Mouse (Mus musculus) heart, embryonic 13.5 days (tissue): ENCODE data around the gene Fam83f. TPM values are rescaled to one million over a fixed set of nuclear protein-coding genes. Genes with fewer than 3 reads are reported as not detected.
A peak's percentile ranks its signal among the peaks of the same experiment; 100 is the strongest.

Experiments
- ATAC-seq: fragments of 200-750 bp; cut with Nextera tagmentation; 2 replicates; pipeline ENCODE4 v1.8.0; 2017; ENCODE audit warnings: moderate TSS enrichment; ENCODE audit not compliant: insufficient number of reproducible peaks, low FRiP score, low TSS enrichment; ENCODE audit errors: extremely low read depth
- H3K27ac ChIP-seq: fragments of 300-500 bp; sonication (generic); replicated peaks from 2 replicates; pipeline ENCODE4 v1.5.1; 2015; ENCODE audit warnings: moderate library complexity, mild to moderate bottlenecking, inconsistent platforms
- H3K27me3 ChIP-seq: fragments of 300-500 bp; sonication (generic); replicated peaks from 2 replicates; pipeline ENCODE4 v1.6.1; 2015; ENCODE audit warnings: mild to moderate bottlenecking, inconsistent platforms
- H3K36me3 ChIP-seq: fragments of 300-500 bp; sonication (generic); 2 replicates; pipeline ENCODE4 v1.6.1; 2015; ENCODE audit warnings: mild to moderate bottlenecking, inconsistent platforms
- H3K4me1 ChIP-seq: fragments of 300-500 bp; sonication (generic); 2 replicates; pipeline ENCODE4 v1.6.1; 2015; ENCODE audit warnings: inconsistent platforms
- H3K4me2 ChIP-seq: fragments of 300-500 bp; sonication (generic); 2 replicates; pipeline ENCODE4 v1.6.1; 2015; ENCODE audit warnings: inconsistent platforms, mild to moderate bottlenecking, moderate library complexity
- H3K4me3 ChIP-seq: fragments of 300-500 bp; sonication (generic); 2 replicates; pipeline ENCODE4 v1.5.1; 2015; ENCODE audit warnings: moderate library complexity, mild to moderate bottlenecking, inconsistent platforms
- H3K9ac ChIP-seq: fragments of 300-500 bp; sonication (generic); 2 replicates; pipeline ENCODE4 v1.6.1; 2015; ENCODE audit warnings: inconsistent platforms, mild to moderate bottlenecking, moderate library complexity
- H3K9me3 ChIP-seq: fragments of 300-500 bp; sonication (generic); 2 replicates; pipeline ENCODE4 v1.6.1; 2016; ENCODE audit warnings: inconsistent platforms
- WGBS: fragments of 180-500 bp; shearing (Covaris S2); methylation state at CpG from one replicate; pipeline ENCODE4 v1.1.7; 2015; ENCODE audit warnings: mixed read lengths; 5-methylcytosine and 5-hydroxymethylcytosine counted together
- polyA plus RNA-seq: library from polyadenylated mRNA; unstranded; fragments of >200 nt; fragmentation: Nextera tagmentation; extraction: Ambion mirVana; gene quantifications from 2 replicates; pipeline ENCODE4 v1.2.1, GENCODE M21; 2015

Fam83f gene
- polyA plus RNA-seq, 1 experiment from 2014 or later: 0.13 TPM

DNA sequence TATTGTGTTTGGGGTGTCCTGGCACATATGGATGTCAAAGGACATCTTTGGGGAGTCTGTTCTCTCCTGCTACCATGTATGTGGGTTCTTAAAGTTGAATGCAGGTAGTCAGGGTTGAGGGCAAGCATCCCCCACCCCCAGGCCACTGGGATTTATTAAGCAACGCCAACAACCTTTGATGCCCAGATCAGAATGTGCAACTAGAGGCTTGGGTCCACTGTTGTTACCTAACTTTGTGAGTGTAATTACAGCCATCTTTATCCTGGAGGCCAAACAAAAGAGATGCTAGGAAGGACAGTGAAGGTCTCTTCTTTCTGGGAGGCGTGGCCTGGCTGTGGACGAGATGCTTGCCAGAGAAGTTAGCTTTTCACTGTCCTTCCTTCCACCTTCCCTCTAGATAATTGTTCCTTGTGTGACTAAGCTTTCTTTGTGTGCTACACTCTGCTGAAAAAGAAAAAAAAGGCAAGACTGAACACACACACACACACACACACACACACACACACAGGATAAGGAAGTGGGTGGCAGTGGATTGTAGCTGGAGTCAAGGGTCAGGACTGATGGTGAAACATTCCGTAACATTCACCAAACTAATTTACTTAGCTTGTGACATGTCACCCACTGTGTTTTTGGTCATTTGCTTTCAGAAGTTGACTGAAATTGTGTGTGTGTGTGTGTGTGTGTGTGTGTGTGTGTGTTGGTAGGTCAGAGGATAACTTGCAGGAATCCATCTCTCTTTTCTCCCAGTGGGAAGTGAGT lies 1.9 kb downstream of the Fam83f start:
- Histone ChIP-seq H3K4me1 (peaks cover 18% of the 10 kb centered on the region), H3K27ac (no peak overlapping the region), H3K4me3 (no peak overlapping the region), H3K36me3 (no peaks in the 10 kb centered on the region), H3K9me3 (no peaks in the 10 kb centered on the region), H3K9ac (no peak overlapping the region), H3K4me2 (no peak overlapping the region), H3K27me3 (peaks cover 68% of the 10 kb centered on the region)
- 75% methylated on average over 4 of the region's 4 CpGs for WGBS
- ATAC-seq: no peak

DNA sequence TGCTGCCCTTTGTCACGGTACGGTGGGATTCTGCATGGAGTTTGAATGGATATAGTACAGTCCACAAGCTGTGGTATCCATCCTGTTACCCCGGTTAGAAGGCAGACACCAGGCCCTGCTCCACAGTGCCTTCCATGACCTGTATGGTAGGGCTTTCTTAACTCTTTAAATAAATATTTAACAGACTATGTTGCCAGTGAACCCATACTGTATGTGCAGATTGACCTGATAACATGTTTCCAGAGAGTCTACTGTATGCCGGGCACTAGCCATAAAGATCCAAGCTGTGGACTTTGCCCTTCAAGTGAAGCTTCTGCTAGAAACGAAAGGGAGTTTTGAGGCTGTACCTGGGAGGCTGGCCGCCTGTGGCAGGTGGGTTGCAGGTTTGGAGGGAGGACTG lies 3.1 kb downstream of the Fam83f start:
- H3K4me3 ChIP-seq: no peak overlapping the region
- no peak for ATAC-seq
- peaks cover 61% of the 10 kb centered on the region for H3K27me3 ChIP-seq
- no peak overlapping the region for H3K4me2 ChIP-seq
- H3K27ac ChIP-seq: no peak overlapping the region
- WGBS: 75% methylated on average over 6 of the region's 6 CpGs
- peaks cover 30% of the 10 kb centered on the region for H3K4me1 ChIP-seq
- no peaks in the 10 kb centered on the region for H3K36me3 ChIP-seq
- H3K9ac ChIP-seq: no peak overlapping the region
- no peaks in the 10 kb centered on the region for H3K9me3 ChIP-seq

DNA sequence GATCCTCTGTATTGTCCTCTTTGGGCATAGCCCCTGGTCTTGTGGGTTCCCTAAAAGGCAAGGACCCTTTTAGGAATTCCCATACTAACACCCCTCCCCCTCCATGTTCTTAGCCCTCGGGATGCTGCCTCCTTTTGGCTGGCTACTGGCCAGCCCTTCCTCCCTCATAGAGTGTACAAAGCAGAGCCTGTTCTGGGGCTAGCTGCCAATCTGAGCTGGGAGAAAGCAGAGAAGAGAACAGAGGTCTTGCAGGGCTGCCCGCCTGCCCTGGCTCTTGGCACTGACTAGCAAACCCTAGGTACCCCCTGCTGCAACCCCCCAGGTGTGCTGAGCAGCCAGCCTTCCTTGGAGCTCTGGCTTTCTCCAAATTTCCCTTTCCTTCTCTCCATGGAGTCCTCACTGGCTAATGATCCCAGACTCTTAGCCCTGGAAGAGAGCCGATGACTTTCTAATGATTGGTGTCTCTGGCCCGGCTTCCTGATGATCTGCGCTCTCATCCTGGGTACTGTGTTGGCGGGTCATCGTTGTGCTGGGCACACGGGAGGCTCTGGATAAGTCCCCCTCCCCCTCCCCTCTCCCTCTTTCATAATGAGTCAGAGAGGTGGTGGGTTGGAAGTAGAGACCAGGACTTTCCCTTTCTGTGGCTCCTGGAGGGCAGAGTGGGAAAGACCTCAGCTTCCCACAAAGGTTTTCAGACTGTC lies 8.0 kb downstream of the Fam83f start:
- Histone ChIP-seq H3K27ac (peak overlapping the region; percentile 65), H3K27me3 (peaks cover 29% of the 10 kb centered on the region), H3K4me2 (peak overlapping the region; percentile 26; the same call in 1 of the 2 replicates), H3K9ac (0 out of 2 replicates have a peak overlapping the region, but pooled peaks have one; percentile 50), H3K9me3 (no peaks in the 10 kb centered on the region), H3K4me1 (peaks cover 50% of the 10 kb centered on the region), H3K4me3 (no peak overlapping the region), H3K36me3 (no peaks in the 10 kb centered on the region)
- 45% methylated on average over 8 of the region's 8 CpGs for WGBS
- ATAC-seq: no peak; the same call in 1 of the 2 replicates

DNA sequence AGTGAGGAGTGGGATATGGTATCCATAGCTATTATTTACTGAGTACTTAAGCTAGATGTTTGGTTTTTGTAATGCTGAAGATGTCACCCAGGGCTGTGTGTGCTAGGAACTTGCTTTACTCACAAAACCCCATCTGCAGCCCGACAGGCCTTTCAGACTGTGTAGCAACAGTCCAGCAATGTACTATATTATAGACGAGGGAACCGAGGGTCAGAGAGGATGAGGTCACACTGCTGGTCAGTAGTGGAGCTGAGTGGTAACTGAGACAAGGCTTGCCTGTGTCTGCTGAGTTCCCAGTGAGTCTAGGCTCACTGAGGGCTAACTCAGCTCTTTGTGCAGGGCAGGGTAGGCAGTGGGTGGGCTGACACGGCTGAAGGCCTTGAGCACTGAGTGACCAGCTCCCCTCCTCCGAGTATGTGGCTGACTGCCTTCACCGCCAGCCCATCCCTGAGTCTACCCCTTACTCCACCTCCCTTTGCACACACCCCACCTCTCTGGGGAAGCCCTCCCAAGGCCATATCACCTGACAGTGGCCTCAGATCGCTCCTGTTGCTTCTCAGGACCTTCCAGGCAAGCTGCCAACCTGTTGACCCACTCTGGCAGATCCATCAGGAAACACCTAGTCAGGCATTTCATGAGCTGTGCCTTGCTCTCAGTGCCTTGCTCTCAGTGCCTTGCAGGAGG lies 8.8 kb downstream of the Fam83f start:
- Histone ChIP-seq H3K9ac (no peak overlapping the region), H3K4me1 (peaks cover 55% of the 10 kb centered on the region), H3K4me2 (peak overlapping the region; percentile 6; the same call in 1 of the 2 replicates), H3K4me3 (no peak overlapping the region), H3K9me3 (no peaks in the 10 kb centered on the region), H3K36me3 (no peaks in the 10 kb centered on the region), H3K27ac (peak overlapping the region; percentile 51), H3K27me3 (peaks cover 31% of the 10 kb centered on the region)
- ATAC-seq: peak; percentile 17; the same call in 1 of the 2 replicates
- 25% methylated on average over 7 of the region's 7 CpGs for WGBS

- H3K27ac ChIP-seq: peak overlapping the region; percentile 48; the same call in 1 of the 2 replicates
- no peak overlapping the region for H3K4me3 ChIP-seq
- no peaks in the 10 kb centered on the region for H3K36me3 ChIP-seq
- H3K4me1 ChIP-seq: peaks cover 55% of the 10 kb centered on the region
- ATAC-seq: no peak
- no peak overlapping the region for H3K4me2 ChIP-seq
- 70% methylated on average over 4 of the region's 4 CpGs for WGBS
- H3K27me3 ChIP-seq: peaks cover 33% of the 10 kb centered on the region
- H3K9me3 ChIP-seq: no peaks in the 10 kb centered on the region
- peak overlapping the region; percentile 54; the same call in 1 of the 2 replicates for H3K9ac ChIP-seq
Observed at GRCm38 (mm10) chr15:80681466-80681881, 9.8 kb downstream of the Fam83f start.

GRCm38 (mm10) chr15:80682343-80682742 lies 10.7 kb downstream of the Fam83f start:
- H3K27ac ChIP-seq: no peak overlapping the region
- 77% methylated on average over 8 of the region's 8 CpGs for WGBS
- H3K4me1 ChIP-seq: peaks cover 55% of the 10 kb centered on the region
- no peak overlapping the region for H3K4me2 ChIP-seq
- no peak for ATAC-seq
- H3K4me3 ChIP-seq: no peak overlapping the region
- H3K36me3 ChIP-seq: no peaks in the 10 kb centered on the region
- no peaks in the 10 kb centered on the region for H3K9me3 ChIP-seq
- H3K9ac ChIP-seq: no peak overlapping the region
- peaks cover 34% of the 10 kb centered on the region for H3K27me3 ChIP-seq

DNA sequence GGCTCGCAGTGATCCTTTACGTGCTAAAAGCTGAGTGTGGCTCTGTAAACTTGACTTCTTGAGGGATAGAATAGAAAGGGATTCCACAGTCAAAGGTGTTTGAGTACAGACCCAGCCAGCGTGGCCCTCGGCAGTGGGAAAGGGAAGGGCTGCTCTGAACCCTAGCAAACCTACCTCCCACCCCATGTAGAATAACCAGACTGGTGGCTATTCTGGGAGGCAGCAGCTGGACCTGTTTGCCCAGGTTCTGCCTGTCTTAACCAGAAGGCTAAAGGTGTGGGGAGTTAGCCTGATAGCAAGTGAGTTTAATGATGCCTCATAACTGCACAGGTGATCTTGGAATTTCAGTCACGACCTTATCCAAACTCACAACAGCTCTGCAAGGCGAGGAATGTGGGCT lies 11.5 kb downstream of the Fam83f start:
- H3K4me1 ChIP-seq: peaks cover 55% of the 10 kb centered on the region
- no peak for ATAC-seq
- no peaks in the 10 kb centered on the region for H3K36me3 ChIP-seq
- H3K4me2 ChIP-seq: no peak overlapping the region
- peaks cover 40% of the 10 kb centered on the region for H3K27me3 ChIP-seq
- H3K4me3 ChIP-seq: no peak overlapping the region
- no peaks in the 10 kb centered on the region for H3K9me3 ChIP-seq
- WGBS: 78% methylated on average over 6 of the region's 6 CpGs
- no peak overlapping the region for H3K9ac ChIP-seq
- no peak overlapping the region for H3K27ac ChIP-seq

- Histone ChIP-seq H3K27me3 (peaks cover 48% of the 10 kb centered on the region), H3K4me1 (peaks cover 51% of the 10 kb centered on the region), H3K36me3 (no peaks in the 10 kb centered on the region), H3K27ac (no peak overlapping the region), H3K9ac (no peak overlapping the region), H3K4me3 (no peak overlapping the region), H3K4me2 (no peak overlapping the region), H3K9me3 (no peaks in the 10 kb centered on the region)
- no peak for ATAC-seq
- WGBS: 63% methylated on average over 3 of the region's 3 CpGs
Observed at GRCm38 (mm10) chr15:80683990-80684389, 12.3 kb downstream of the Fam83f start.

DNA sequence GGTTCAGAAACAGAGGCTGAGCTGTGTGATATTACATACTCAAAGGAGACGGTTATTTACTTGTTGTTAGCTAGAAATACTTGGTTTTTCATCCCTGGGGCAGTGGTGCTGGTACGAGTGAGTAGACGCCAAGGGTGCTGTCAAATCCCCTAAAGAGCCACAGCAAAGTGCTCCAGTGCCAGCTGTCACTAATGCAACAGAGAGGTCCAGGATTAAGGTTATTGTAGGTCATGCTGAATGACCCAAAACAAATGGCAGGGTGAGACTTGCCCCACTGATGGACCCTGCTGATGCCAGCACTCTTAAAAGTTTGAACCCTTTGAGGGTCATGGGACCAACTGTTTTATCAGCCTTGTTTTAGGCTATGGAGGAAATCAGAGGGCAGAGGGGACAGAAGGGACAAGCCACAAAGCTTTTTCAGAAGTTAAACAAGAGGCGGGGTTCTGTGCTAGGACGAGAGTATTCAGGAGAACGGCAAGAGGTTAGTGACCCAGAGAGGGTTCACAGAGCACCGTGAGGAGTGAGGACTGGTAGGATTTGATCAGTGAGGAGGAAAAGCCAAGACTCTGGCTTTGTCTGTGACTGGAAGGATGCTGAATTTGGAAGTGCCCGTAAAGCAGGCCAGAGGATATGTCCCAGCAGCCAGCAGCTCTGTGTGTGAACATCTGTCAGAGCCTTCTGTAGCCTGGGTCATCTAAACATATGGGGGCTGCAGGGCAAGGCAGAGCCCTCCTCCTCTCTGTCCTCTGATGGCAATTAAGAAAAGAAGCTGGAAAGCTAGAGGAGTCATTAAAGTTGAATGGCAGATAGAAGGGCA lies 13.3 kb downstream of the Fam83f start:
- no peaks in the 10 kb centered on the region for H3K36me3 ChIP-seq
- H3K27ac ChIP-seq: no peak overlapping the region
- peaks cover 58% of the 10 kb centered on the region for H3K27me3 ChIP-seq
- WGBS: 39% methylated on average over 8 of the region's 8 CpGs
- no peak for ATAC-seq
- no peak overlapping the region for H3K4me3 ChIP-seq
- H3K9me3 ChIP-seq: no peaks in the 10 kb centered on the region
- H3K4me1 ChIP-seq: peaks cover 41% of the 10 kb centered on the region
- H3K4me2 ChIP-seq: no peak overlapping the region
- no peak overlapping the region for H3K9ac ChIP-seq

GRCm38 (mm10) chr15:80685603-80685895 lies 13.9 kb downstream of the Fam83f start:
- WGBS: 40% methylated on average over 7 of the region's 7 CpGs
- no peak for ATAC-seq
- H3K36me3 ChIP-seq: no peaks in the 10 kb centered on the region
- peaks cover 63% of the 10 kb centered on the region for H3K27me3 ChIP-seq
- H3K9ac ChIP-seq: no peak overlapping the region
- no peaks in the 10 kb centered on the region for H3K9me3 ChIP-seq
- peaks cover 35% of the 10 kb centered on the region for H3K4me1 ChIP-seq
- H3K27ac ChIP-seq: no peak overlapping the region
- H3K4me2 ChIP-seq: no peak overlapping the region
- no peak overlapping the region for H3K4me3 ChIP-seq

DNA sequence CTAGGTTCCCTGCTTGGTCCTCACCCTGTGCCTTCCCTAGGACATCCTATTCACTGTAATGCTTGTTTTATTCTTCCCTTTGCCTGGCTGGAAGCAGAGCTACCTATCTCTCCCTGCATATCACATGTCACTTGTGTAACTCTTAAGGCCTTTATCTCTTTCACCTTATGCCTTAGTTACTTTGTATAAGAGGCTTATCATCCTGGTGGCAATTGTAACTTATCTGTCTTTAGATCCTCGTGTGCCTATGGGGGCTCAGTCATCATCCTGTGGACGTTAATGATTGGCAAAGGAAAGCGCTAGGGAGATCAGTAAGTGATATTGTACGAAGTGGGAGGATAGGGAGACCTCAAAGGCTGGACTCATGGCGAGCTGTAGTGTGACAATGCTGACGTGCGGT lies 16.9 kb downstream of the Fam83f start:
- Histone ChIP-seq H3K9me3 (no peaks in the 10 kb centered on the region), H3K4me1 (peaks cover 14% of the 10 kb centered on the region), H3K4me3 (no peak overlapping the region), H3K9ac (no peak overlapping the region), H3K36me3 (no peaks in the 10 kb centered on the region), H3K4me2 (no peak overlapping the region), H3K27me3 (peaks cover 85% of the 10 kb centered on the region), H3K27ac (no peak overlapping the region)
- ATAC-seq: no peak
- 35% methylated on average over 7 of the region's 7 CpGs for WGBS
